Mouse (Mus musculus): ENCODE results near the gene Edem3. TPM values are rescaled to one million over a fixed set of nuclear protein-coding genes. Genes with fewer than 3 reads are reported as not detected.
"Not testable (repeated sequence)": the region's sequence is repeated elsewhere in the genome, so short reads cannot be mapped to it uniquely, and the experiment has no call there.

Gene Edem3
- polyA plus RNA-seq, 1 experiment = 2.8 TPM

- no peak for TF ChIP-seq CTCF (IDR thresholded peaks at IDR 0.05; ENCODE audit: extremely low read depth, insufficient read depth, insufficient read length, insufficient replicate concordance)
- no peak for TF ChIP-seq POLR2A (IDR thresholded peaks at IDR 0.05; ENCODE audit: low read depth, low read length)
- H3K4me3 ChIP-seq (ENCODE audit: extremely low read depth, insufficient read depth, insufficient read length) = no peak overlapping the region
- H3K27me3 ChIP-seq (ENCODE audit: control insufficient read depth, insufficient read depth, low read length) = no peaks in the 10 kb centered on the region
- no peak overlapping the region for H3K27ac ChIP-seq (ENCODE audit: insufficient read depth, low read length)
- H3K36me3 ChIP-seq (ENCODE audit: control insufficient read depth, insufficient read depth, low read length) = peaks cover 34% of the 10 kb centered on the region
- 95% methylated on average over 2 of the region's 2 CpGs for WGBS
- H3K4me1 ChIP-seq (ENCODE audit: control insufficient read depth, insufficient read depth, insufficient read length) = no peaks in the 10 kb centered on the region
- no peak for DNase-seq (ENCODE audit: low read depth in 1 of 2, low spot score in 2 of 2)
Observed at GRCm38 (mm10) chr1:151777616-151778015, 22.4 kb downstream of the Edem3 start.

GRCm38 (mm10) chr1:151778592-151778991 lies 23.4 kb downstream of the Edem3 start:
- Histone ChIP-seq H3K27ac (ENCODE audit: insufficient read depth, low read length) (no peak overlapping the region), H3K4me1 (ENCODE audit: control insufficient read depth, insufficient read depth, insufficient read length) (no peaks in the 10 kb centered on the region), H3K36me3 (ENCODE audit: control insufficient read depth, insufficient read depth, low read length) (peaks cover 36% of the 10 kb centered on the region), H3K4me3 (ENCODE audit: extremely low read depth, insufficient read depth, insufficient read length) (no peak overlapping the region), H3K27me3 (ENCODE audit: control insufficient read depth, insufficient read depth, low read length) (no peaks in the 10 kb centered on the region)
- TF ChIP-seq POLR2A (IDR thresholded peaks at IDR 0.05; ENCODE audit: low read depth, low read length) (no peak), CTCF (IDR thresholded peaks at IDR 0.05; ENCODE audit: extremely low read depth, insufficient read depth, insufficient read length, insufficient replicate concordance) (no peak)
- WGBS = 96% methylated on average over 1 of the region's 1 CpGs
- DNase-seq (ENCODE audit: low read depth in 1 of 2, low spot score in 2 of 2) = no peak

- DNase-seq (ENCODE audit: low read depth in 1 of 2, low spot score in 2 of 2) = no peak
- Histone ChIP-seq H3K27ac (ENCODE audit: insufficient read depth, low read length) (no peak overlapping the region), H3K4me3 (ENCODE audit: extremely low read depth, insufficient read depth, insufficient read length) (no peak overlapping the region), H3K4me1 (ENCODE audit: control insufficient read depth, insufficient read depth, insufficient read length) (no peaks in the 10 kb centered on the region), H3K36me3 (ENCODE audit: control insufficient read depth, insufficient read depth, low read length) (peaks cover 33% of the 10 kb centered on the region), H3K27me3 (ENCODE audit: control insufficient read depth, insufficient read depth, low read length) (no peaks in the 10 kb centered on the region)
- TF ChIP-seq POLR2A (IDR thresholded peaks at IDR 0.05; ENCODE audit: low read depth, low read length) = no peak
- TF ChIP-seq CTCF (IDR thresholded peaks at IDR 0.05; ENCODE audit: extremely low read depth, insufficient read depth, insufficient read length, insufficient replicate concordance) = no peak
- WGBS = 89% methylated on average over 2 of the region's 2 CpGs
Observed at GRCm38 (mm10) chr1:151779306-151779705, 24.1 kb downstream of the Edem3 start.

- DNase-seq (ENCODE audit: low read depth in 1 of 2, low spot score in 2 of 2) = no peak
- 84% methylated on average over 7 of the region's 7 CpGs for WGBS
- Histone ChIP-seq H3K4me3 (ENCODE audit: extremely low read depth, insufficient read depth, insufficient read length) (no peak overlapping the region), H3K36me3 (ENCODE audit: control insufficient read depth, insufficient read depth, low read length) (peaks cover 33% of the 10 kb centered on the region), H3K27me3 (ENCODE audit: control insufficient read depth, insufficient read depth, low read length) (no peaks in the 10 kb centered on the region), H3K4me1 (ENCODE audit: control insufficient read depth, insufficient read depth, insufficient read length) (no peaks in the 10 kb centered on the region), H3K27ac (ENCODE audit: insufficient read depth, low read length) (no peak overlapping the region)
- TF ChIP-seq CTCF (IDR thresholded peaks at IDR 0.05; ENCODE audit: extremely low read depth, insufficient read depth, insufficient read length, insufficient replicate concordance) (no peak), POLR2A (IDR thresholded peaks at IDR 0.05; ENCODE audit: low read depth, low read length) (no peak)
Observed at GRCm38 (mm10) chr1:151781447-151781846, 26.3 kb downstream of the Edem3 start.

GRCm38 (mm10) chr1:151783403-151783802 lies 28.2 kb downstream of the Edem3 start:
- no peak for TF ChIP-seq CTCF (IDR thresholded peaks at IDR 0.05; ENCODE audit: extremely low read depth, insufficient read depth, insufficient read length, insufficient replicate concordance)
- no peak for TF ChIP-seq POLR2A (IDR thresholded peaks at IDR 0.05; ENCODE audit: low read depth, low read length)
- WGBS = 87% methylated on average over 2 of the region's 2 CpGs
- DNase-seq (ENCODE audit: low read depth in 1 of 2, low spot score in 2 of 2) = no peak
- Histone ChIP-seq H3K4me3 (ENCODE audit: extremely low read depth, insufficient read depth, insufficient read length) (no peak overlapping the region), H3K27me3 (ENCODE audit: control insufficient read depth, insufficient read depth, low read length) (no peaks in the 10 kb centered on the region), H3K4me1 (ENCODE audit: control insufficient read depth, insufficient read depth, insufficient read length) (no peaks in the 10 kb centered on the region), H3K27ac (ENCODE audit: insufficient read depth, low read length) (no peak overlapping the region), H3K36me3 (ENCODE audit: control insufficient read depth, insufficient read depth, low read length) (peaks cover 28% of the 10 kb centered on the region)

GRCm38 (mm10) chr1:151786406-151786805 lies 31.2 kb downstream of the Edem3 start:
- no peak for DNase-seq (ENCODE audit: low read depth in 1 of 2, low spot score in 2 of 2)
- peaks cover 27% of the 10 kb centered on the region for H3K36me3 ChIP-seq (ENCODE audit: control insufficient read depth, insufficient read depth, low read length)
- no peak overlapping the region for H3K27ac ChIP-seq (ENCODE audit: insufficient read depth, low read length)
- no peaks in the 10 kb centered on the region for H3K4me1 ChIP-seq (ENCODE audit: control insufficient read depth, insufficient read depth, insufficient read length)
- no peaks in the 10 kb centered on the region for H3K27me3 ChIP-seq (ENCODE audit: control insufficient read depth, insufficient read depth, low read length)
- WGBS = 96% methylated on average over 5 of the region's 5 CpGs
- H3K4me3 ChIP-seq (ENCODE audit: extremely low read depth, insufficient read depth, insufficient read length) = no peak overlapping the region
- TF ChIP-seq CTCF (IDR thresholded peaks at IDR 0.05; ENCODE audit: extremely low read depth, insufficient read depth, insufficient read length, insufficient replicate concordance) (no peak), POLR2A (IDR thresholded peaks at IDR 0.05; ENCODE audit: low read depth, low read length) (no peak)

DNA sequence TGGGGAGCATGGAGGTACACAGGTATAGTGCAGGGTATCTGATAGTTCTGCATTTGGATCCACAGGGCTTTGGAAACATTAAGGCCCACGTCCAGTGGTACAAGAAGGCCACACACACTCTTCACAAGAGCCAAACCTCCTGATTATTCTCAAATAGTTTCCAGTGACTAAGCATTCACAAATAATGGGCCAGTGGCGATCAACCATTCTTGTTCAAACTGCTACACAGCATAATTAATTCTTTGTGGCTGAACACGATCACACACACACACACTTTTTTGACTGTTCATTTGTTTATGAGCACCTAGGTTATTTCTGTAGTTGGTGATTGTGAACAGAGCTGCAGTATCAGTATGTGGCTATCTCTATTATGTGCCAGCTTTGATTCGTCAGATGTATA lies 34.0 kb downstream of the Edem3 start:
- WGBS = 92% methylated on average over 4 of the region's 4 CpGs
- H3K36me3 ChIP-seq (ENCODE audit: control insufficient read depth, insufficient read depth, low read length) = peaks cover 24% of the 10 kb centered on the region
- H3K27me3 ChIP-seq (ENCODE audit: control insufficient read depth, insufficient read depth, low read length) = no peaks in the 10 kb centered on the region
- no peak overlapping the region for H3K4me3 ChIP-seq (ENCODE audit: extremely low read depth, insufficient read depth, insufficient read length)
- H3K27ac ChIP-seq (ENCODE audit: insufficient read depth, low read length) = no peak overlapping the region
- no peak for TF ChIP-seq CTCF (IDR thresholded peaks at IDR 0.05; ENCODE audit: extremely low read depth, insufficient read depth, insufficient read length, insufficient replicate concordance)
- no peak for TF ChIP-seq POLR2A (IDR thresholded peaks at IDR 0.05; ENCODE audit: low read depth, low read length)
- no peak for DNase-seq (ENCODE audit: low read depth in 1 of 2, low spot score in 2 of 2)
- no peaks in the 10 kb centered on the region for H3K4me1 ChIP-seq (ENCODE audit: control insufficient read depth, insufficient read depth, insufficient read length)

DNA sequence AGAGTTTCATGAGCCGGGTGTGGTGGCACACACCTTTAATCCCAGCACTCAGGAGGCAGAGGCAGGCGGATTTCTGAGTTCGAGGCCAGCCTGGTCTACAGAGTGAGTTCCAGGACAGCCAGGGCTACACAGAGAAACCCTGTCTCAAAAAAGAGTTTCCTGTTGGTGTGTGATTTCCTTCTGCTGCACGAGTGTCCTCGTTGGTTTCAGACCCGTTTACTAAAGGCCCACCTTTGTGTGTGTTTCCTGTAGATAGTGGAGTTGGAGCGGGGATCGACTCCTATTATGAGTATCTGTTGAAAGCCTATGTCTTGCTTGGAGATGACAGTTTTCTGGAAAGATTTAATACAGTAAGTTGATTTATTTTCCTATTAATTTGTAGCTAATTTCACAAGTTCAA lies 36.9 kb downstream of the Edem3 start:
- not testable (repeated sequence) for H3K4me3 ChIP-seq (ENCODE audit: extremely low read depth, insufficient read depth, insufficient read length); H3K4me1 ChIP-seq (ENCODE audit: control insufficient read depth, insufficient read depth, insufficient read length); H3K27ac ChIP-seq (ENCODE audit: insufficient read depth, low read length); H3K27me3 ChIP-seq (ENCODE audit: control insufficient read depth, insufficient read depth, low read length); DNase-seq (ENCODE audit: low read depth in 1 of 2, low spot score in 2 of 2)
- peaks cover 29% of the 10 kb centered on the region for H3K36me3 ChIP-seq (ENCODE audit: control insufficient read depth, insufficient read depth, low read length)
- WGBS = 71% methylated on average over 8 of the region's 8 CpGs

DNA sequence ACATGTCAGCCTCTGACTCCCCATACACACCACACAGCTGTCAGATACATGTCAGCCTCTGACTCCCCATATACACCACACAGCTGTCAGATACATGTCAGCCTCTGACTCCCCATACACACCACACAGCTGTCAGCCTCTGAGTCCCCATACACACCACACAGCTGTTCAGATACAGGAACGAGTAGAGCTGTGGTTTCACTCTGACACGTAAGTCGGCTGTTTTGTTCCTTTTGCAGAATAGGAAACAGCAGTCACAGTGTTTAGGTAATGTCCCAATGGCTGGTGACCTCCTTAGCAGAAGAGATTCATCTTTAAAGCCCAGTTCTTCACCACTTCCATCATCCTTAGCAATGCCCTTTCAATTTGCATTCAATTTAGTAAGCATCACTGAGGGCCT lies 47.6 kb downstream of the Edem3 start:
- WGBS = 25% methylated on average over 3 of the region's 3 CpGs
- H3K27me3 ChIP-seq (ENCODE audit: control insufficient read depth, insufficient read depth, low read length); H3K4me1 ChIP-seq (ENCODE audit: control insufficient read depth, insufficient read depth, insufficient read length); H3K27ac ChIP-seq (ENCODE audit: insufficient read depth, low read length); DNase-seq (ENCODE audit: low read depth in 1 of 2, low spot score in 2 of 2); H3K4me3 ChIP-seq (ENCODE audit: extremely low read depth, insufficient read depth, insufficient read length): not testable (repeated sequence)
- peaks cover 24% of the 10 kb centered on the region for H3K36me3 ChIP-seq (ENCODE audit: control insufficient read depth, insufficient read depth, low read length)
